Mouse (Mus musculus): ENCODE measurements around the gene Ncbp3. TPM values are rescaled to one million over a fixed set of nuclear protein-coding genes. Genes with fewer than 3 reads are reported as not detected.

Gene Ncbp3
- total RNA-seq, 1 experiment: 10.4 TPM

DNA sequence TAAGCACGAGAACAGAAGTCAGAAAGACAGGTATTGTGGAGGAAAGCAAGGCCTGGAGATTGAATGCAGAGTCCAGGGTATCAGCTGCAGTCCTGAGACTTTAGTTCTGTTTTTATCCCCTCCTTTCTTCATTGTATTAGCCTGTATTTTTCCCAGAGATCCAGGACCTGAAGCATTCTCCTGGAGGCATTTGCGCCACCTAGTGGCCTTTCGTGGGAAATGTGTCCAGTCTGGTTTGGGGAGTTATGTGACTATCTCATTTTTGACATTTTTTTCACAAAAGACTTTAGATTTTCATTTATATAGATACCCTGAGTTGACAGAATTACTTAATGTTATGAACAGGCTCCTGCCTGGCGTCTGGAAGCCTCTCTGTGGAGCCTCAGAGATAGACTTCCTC is 1.8 kb downstream of the Ncbp3 start:
- in situ Hi-C loops (cut with MboI; ENCODE audit: low sequenced_read_pairs in 2 of 2, unreplicated experiment in 2 of 2): no loop called here
- Histone ChIP-seq H3K27ac (ENCODE audit: insufficient read depth, low read depth, low read length, poor library complexity, severe bottlenecking) (no peak overlapping the region), H3K36me3 (ENCODE audit: control insufficient read depth, insufficient read depth, low read length, poor library complexity, severe bottlenecking) (peaks cover 9% of the 10 kb centered on the region), H3K9me3 (ENCODE audit: control insufficient read depth, insufficient read depth, low read depth, low read length) (no peaks in the 10 kb centered on the region), H3K9ac (ENCODE audit: insufficient read depth, low read depth, low read length, poor library complexity, severe bottlenecking) (peak overlapping the region; percentile 7; the same call in 1 of the 2 replicates), H3K4me1 (ENCODE audit: control insufficient read depth in 2 of 2, insufficient read depth in 2 of 2, low read length in 2 of 2, poor library complexity in 1 of 2) (peaks cover 7% of the 10 kb centered on the region in 2 experiments; a peak in 2 of 4 replicates), H3K4me3 (ENCODE audit: insufficient read depth in 1 of 2, low read depth in 1 of 2, low read length in 2 of 2, poor library complexity in 1 of 2, severe bottlenecking in 1 of 2) (peak overlapping the region in 1 of 2 experiments; percentile 95; a peak in 1 of 4 replicates)
- DNase-seq (ENCODE audit: low read depth, low spot score): peak; percentile 72
- TF ChIP-seq MAFK (IDR thresholded peaks at IDR 0.05; ENCODE audit: insufficient read depth, low read depth, low read length): no peak
- no peak for TF ChIP-seq CHD2 (IDR thresholded peaks at IDR 0.05; ENCODE audit: low read depth, low read length)
- TF ChIP-seq ZNF384 (IDR thresholded peaks at IDR 0.05; ENCODE audit: low read depth, low read length): no peak
- TF ChIP-seq HCFC1 (IDR thresholded peaks at IDR 0.05; ENCODE audit: borderline replicate concordance, insufficient read depth, low read length): no peak
- no peak for TF ChIP-seq ZC3H11A (IDR thresholded peaks at IDR 0.05; ENCODE audit: borderline replicate concordance, low read depth, low read length)

- in situ Hi-C loops (cut with MboI; ENCODE audit: low sequenced_read_pairs in 2 of 2, unreplicated experiment in 2 of 2): no loop called here
These were observed 5.2 kb downstream of the Ncbp3 start for GRCm38 (mm10) chr11:73052795-73053194.

DNA sequence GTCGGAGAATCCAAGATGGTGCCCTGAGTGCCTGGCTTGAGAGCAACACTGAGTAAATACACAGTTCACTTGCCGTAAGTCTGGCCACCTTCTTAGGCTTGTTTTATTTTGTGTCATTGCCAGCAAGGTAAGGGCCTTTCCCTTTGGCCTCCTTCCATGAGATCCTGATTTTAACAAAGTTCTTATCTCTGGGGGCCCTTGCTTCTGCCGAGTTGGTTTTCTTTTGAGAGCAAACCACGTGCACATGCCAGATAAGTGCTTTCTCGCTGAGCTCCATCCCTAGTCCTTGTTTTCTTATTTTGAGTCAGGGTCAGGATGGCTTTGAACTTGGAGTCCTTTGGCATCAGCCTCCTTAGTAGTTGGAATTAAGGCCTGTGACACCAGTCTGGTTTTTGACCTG is 10.1 kb downstream of the Ncbp3 start:
- DNase-seq (ENCODE audit: low read depth, low spot score): no peak
- Histone ChIP-seq H3K4me3 (ENCODE audit: insufficient read depth in 1 of 2, low read depth in 1 of 2, low read length in 2 of 2, poor library complexity in 1 of 2, severe bottlenecking in 1 of 2) (no peak overlapping the region), H3K27ac (ENCODE audit: insufficient read depth, low read depth, low read length, poor library complexity, severe bottlenecking) (no peak overlapping the region), H3K9me3 (ENCODE audit: control insufficient read depth, insufficient read depth, low read depth, low read length) (no peaks in the 10 kb centered on the region), H3K9ac (ENCODE audit: insufficient read depth, low read depth, low read length, poor library complexity, severe bottlenecking) (no peak overlapping the region), H3K36me3 (ENCODE audit: control insufficient read depth, insufficient read depth, low read length, poor library complexity, severe bottlenecking) (peaks cover 7% of the 10 kb centered on the region), H3K4me1 (ENCODE audit: control insufficient read depth in 2 of 2, insufficient read depth in 2 of 2, low read length in 2 of 2, poor library complexity in 1 of 2) (no peaks in the 10 kb centered on the region)
- no peak for TF ChIP-seq MAFK (IDR thresholded peaks at IDR 0.05; ENCODE audit: insufficient read depth, low read depth, low read length)
- TF ChIP-seq ZNF384 (IDR thresholded peaks at IDR 0.05; ENCODE audit: low read depth, low read length): no peak
- no peak for TF ChIP-seq ZC3H11A (IDR thresholded peaks at IDR 0.05; ENCODE audit: borderline replicate concordance, low read depth, low read length)
- no peak for TF ChIP-seq CHD2 (IDR thresholded peaks at IDR 0.05; ENCODE audit: low read depth, low read length)
- TF ChIP-seq HCFC1 (IDR thresholded peaks at IDR 0.05; ENCODE audit: borderline replicate concordance, insufficient read depth, low read length): no peak
- in situ Hi-C loops (cut with MboI; ENCODE audit: low sequenced_read_pairs in 2 of 2, unreplicated experiment in 2 of 2): no loop called here

More at GRCm38 (mm10) chr11:73052795-73053194, 5.2 kb downstream of the Ncbp3 start:
- peaks cover 11% of the 10 kb centered on the region for H3K36me3 ChIP-seq (ENCODE audit: control insufficient read depth, insufficient read depth, low read length, poor library complexity, severe bottlenecking)
- H3K4me1 ChIP-seq (ENCODE audit: control insufficient read depth in 2 of 2, insufficient read depth in 2 of 2, low read length in 2 of 2, poor library complexity in 1 of 2): peaks cover 2 to 7% of the 10 kb centered on the region in 2 experiments; a peak in 2 of 4 replicates
- H3K27ac ChIP-seq (ENCODE audit: insufficient read depth, low read depth, low read length, poor library complexity, severe bottlenecking): no peak overlapping the region
- H3K4me3 ChIP-seq (ENCODE audit: insufficient read depth in 1 of 2, low read depth in 1 of 2, low read length in 2 of 2, poor library complexity in 1 of 2, severe bottlenecking in 1 of 2): no peak overlapping the region
- H3K9ac ChIP-seq (ENCODE audit: insufficient read depth, low read depth, low read length, poor library complexity, severe bottlenecking): no peak overlapping the region
- DNase-seq (ENCODE audit: low read depth, low spot score): no peak
- TF ChIP-seq ZC3H11A (IDR thresholded peaks at IDR 0.05; ENCODE audit: borderline replicate concordance, low read depth, low read length) (no peak), MAFK (IDR thresholded peaks at IDR 0.05; ENCODE audit: insufficient read depth, low read depth, low read length) (no peak), CHD2 (IDR thresholded peaks at IDR 0.05; ENCODE audit: low read depth, low read length) (no peak), HCFC1 (IDR thresholded peaks at IDR 0.05; ENCODE audit: borderline replicate concordance, insufficient read depth, low read length) (no peak), ZNF384 (IDR thresholded peaks at IDR 0.05; ENCODE audit: low read depth, low read length) (no peak)
- H3K9me3 ChIP-seq (ENCODE audit: control insufficient read depth, insufficient read depth, low read depth, low read length): no peaks in the 10 kb centered on the region

- in situ Hi-C loops (cut with MboI; ENCODE audit: low sequenced_read_pairs in 2 of 2, unreplicated experiment in 2 of 2): no loop called here
- no peak overlapping the region for H3K27ac ChIP-seq (ENCODE audit: insufficient read depth, low read depth, low read length, poor library complexity, severe bottlenecking)
- H3K36me3 ChIP-seq (ENCODE audit: control insufficient read depth, insufficient read depth, low read length, poor library complexity, severe bottlenecking): peaks cover 2% of the 10 kb centered on the region; the same call in 1 of the 2 replicates
- DNase-seq (ENCODE audit: low read depth, low spot score): no peak
- no peaks in the 10 kb centered on the region for H3K9me3 ChIP-seq (ENCODE audit: control insufficient read depth, insufficient read depth, low read depth, low read length)
- TF ChIP-seq MAFK (IDR thresholded peaks at IDR 0.05; ENCODE audit: insufficient read depth, low read depth, low read length): no peak
- TF ChIP-seq ZC3H11A (IDR thresholded peaks at IDR 0.05; ENCODE audit: borderline replicate concordance, low read depth, low read length): no peak
- TF ChIP-seq CHD2 (IDR thresholded peaks at IDR 0.05; ENCODE audit: low read depth, low read length): no peak
- TF ChIP-seq HCFC1 (IDR thresholded peaks at IDR 0.05; ENCODE audit: borderline replicate concordance, insufficient read depth, low read length): no peak
- TF ChIP-seq ZNF384 (IDR thresholded peaks at IDR 0.05; ENCODE audit: low read depth, low read length): no peak
- no peaks in the 10 kb centered on the region for H3K4me1 ChIP-seq (ENCODE audit: control insufficient read depth in 2 of 2, insufficient read depth in 2 of 2, low read length in 2 of 2, poor library complexity in 1 of 2)
- H3K4me3 ChIP-seq (ENCODE audit: insufficient read depth in 1 of 2, low read depth in 1 of 2, low read length in 2 of 2, poor library complexity in 1 of 2, severe bottlenecking in 1 of 2): no peak overlapping the region
- H3K9ac ChIP-seq (ENCODE audit: insufficient read depth, low read depth, low read length, poor library complexity, severe bottlenecking): no peak overlapping the region
These were observed 12.0 kb downstream of the Ncbp3 start for GRCm38 (mm10) chr11:73059630-73060029.

Measured in ES-E14 (cell line).